Mouse (Mus musculus) hindbrain, embryonic 16.5 days (tissue): Measurements from ENCODE around the gene Gm3149. TPM values are rescaled to one million over a fixed set of nuclear protein-coding genes. Genes with fewer than 3 reads are reported as not detected.
"Not testable (repeated sequence)": the region's sequence is repeated elsewhere in the genome, so short reads cannot be mapped to it uniquely, and the experiment has no call there.

Experiments used
- ATAC-seq: fragments of 200-750 bp; cut with Nextera tagmentation; 2 replicates; pipeline ENCODE4 v1.8.0; 2017; ENCODE audit warnings: moderate TSS enrichment, moderate library complexity
- H3K27ac ChIP-seq: fragments of 300-500 bp; sonication (generic); 2 replicates; pipeline ENCODE4 v1.5.1; 2014; ENCODE audit warnings: low read depth, mild to moderate bottlenecking, control low read depth, low read length, moderate library complexity
- H3K27me3 ChIP-seq: fragments of 300-500 bp; sonication (generic); replicated peaks from 2 replicates; pipeline ENCODE4 v1.6.1; 2014; ENCODE audit warnings: low read length; ENCODE audit not compliant: control insufficient read depth, insufficient read depth
- H3K36me3 ChIP-seq: fragments of 300-500 bp; sonication (generic); 2 replicates; pipeline ENCODE4 v1.6.1; 2014; ENCODE audit warnings: mild to moderate bottlenecking, low read length, moderate library complexity, mixed read lengths; ENCODE audit not compliant: control insufficient read depth, insufficient read depth
- H3K4me1 ChIP-seq: fragments of 300-500 bp; sonication (generic); 2 replicates; pipeline ENCODE4 v1.6.1; 2014; ENCODE audit warnings: low read depth, low read length; ENCODE audit not compliant: control insufficient read depth, insufficient read depth
- H3K4me2 ChIP-seq: fragments of 300-500 bp; sonication (generic); 2 replicates; pipeline ENCODE4 v1.6.1; 2014; ENCODE audit warnings: mild to moderate bottlenecking, low read length, control low read depth, moderate library complexity
- H3K4me3 ChIP-seq: fragments of 300-500 bp; sonication (generic); 2 replicates; pipeline ENCODE4 v1.5.1; 2014; ENCODE audit warnings: mild to moderate bottlenecking, low read length, control low read depth, moderate library complexity
- H3K9ac ChIP-seq: fragments of 300-500 bp; sonication (generic); 2 replicates; pipeline ENCODE4 v1.6.1; 2014; ENCODE audit warnings: low read depth, mild to moderate bottlenecking, control low read depth, low read length, moderate library complexity
- H3K9me3 ChIP-seq: fragments of 300-500 bp; sonication (generic); 2 replicates; pipeline ENCODE4 v1.6.1; 2014; ENCODE audit warnings: mild to moderate bottlenecking, low read length, moderate library complexity; ENCODE audit not compliant: control insufficient read depth
- WGBS: fragments of 180-500 bp; shearing (Covaris S2); extraction: QIAGEN DNeasy Blood & Tissue Kit; methylation state at CpG from one replicate; pipeline ENCODE4 v1.1.7; 2014; 5-methylcytosine and 5-hydroxymethylcytosine counted together
- polyA plus RNA-seq: library from polyadenylated mRNA; unstranded; fragments of >200 nt; fragmentation: Nextera tagmentation; extraction: Ambion mirVana; gene quantifications from 2 replicates; pipeline ENCODE4 v1.2.1, GENCODE M21; 2015

Gm3149 gene
- polyA plus RNA-seq = not detected in 2 replicates

- H3K4me3 ChIP-seq, H3K9ac ChIP-seq, H3K36me3 ChIP-seq, ATAC-seq, H3K27me3 ChIP-seq, H3K4me1 ChIP-seq, H3K9me3 ChIP-seq, H3K4me2 ChIP-seq, H3K27ac ChIP-seq: not testable (repeated sequence)
- no CpG with 5 or more reads among the region's 1 CpGs for WGBS
Observed at GRCm38 (mm10) chr14:4316983-4317382, at the start of gene Gm3149. Gene Gm3149 (plus strand): TSS chr14:4317283.

GRCm38 (mm10) chr14:4269238-4269950, 47.7 kb upstream of the Gm3149 start:
- H3K4me3 ChIP-seq, ATAC-seq, H3K9me3 ChIP-seq, H3K4me2 ChIP-seq, H3K27me3 ChIP-seq, H3K27ac ChIP-seq, H3K9ac ChIP-seq, H3K4me1 ChIP-seq, H3K36me3 ChIP-seq: not testable (repeated sequence)
- 84% methylated on average over 2 of the region's 2 CpGs for WGBS

GRCm38 (mm10) chr14:4279828-4280227, 37.3 kb upstream of the Gm3149 start:
- WGBS = 91% methylated on average over 2 of the region's 3 CpGs
- not testable (repeated sequence) for H3K4me1 ChIP-seq, H3K27ac ChIP-seq, ATAC-seq, H3K9me3 ChIP-seq, H3K9ac ChIP-seq, H3K36me3 ChIP-seq, H3K4me3 ChIP-seq, H3K27me3 ChIP-seq, H3K4me2 ChIP-seq

GRCm38 (mm10) chr14:4334476-4335080, 17.5 kb downstream of the Gm3149 start, which contains the start of gene 2610042L04Rik:
Gene 2610042L04Rik (plus strand): TSS chr14:4334763.
- H3K4me2 ChIP-seq = peak within 1 kb of the TSS; percentile 60
- not testable (repeated sequence) for H3K4me1 ChIP-seq, H3K27ac ChIP-seq, ATAC-seq, H3K9me3 ChIP-seq, H3K36me3 ChIP-seq, H3K27me3 ChIP-seq
- H3K9ac ChIP-seq = peak within 1 kb of the TSS; percentile 67
- 4% methylated on average over 32 of the region's 48 CpGs for WGBS
- peak within 1 kb of the TSS; percentile 49 for H3K4me3 ChIP-seq

GRCm38 (mm10) chr14:4335506-4335905, 18.4 kb downstream of the Gm3149 start:
- H3K4me2 ChIP-seq, H3K27me3 ChIP-seq, ATAC-seq, H3K36me3 ChIP-seq, H3K9me3 ChIP-seq, H3K4me3 ChIP-seq, H3K9ac ChIP-seq, H3K4me1 ChIP-seq, H3K27ac ChIP-seq: not testable (repeated sequence)
- WGBS = 4% methylated on average over 7 of the region's 8 CpGs

GRCm38 (mm10) chr14:4368991-4369390, 51.9 kb downstream of the Gm3149 start:
- not testable (repeated sequence) for H3K4me3 ChIP-seq, H3K27ac ChIP-seq, H3K27me3 ChIP-seq, H3K9ac ChIP-seq, H3K9me3 ChIP-seq, H3K36me3 ChIP-seq, ATAC-seq, H3K4me1 ChIP-seq, H3K4me2 ChIP-seq
- 90% methylated on average over 3 of the region's 3 CpGs for WGBS

- H3K4me3 ChIP-seq, H3K9me3 ChIP-seq, H3K27me3 ChIP-seq, H3K4me1 ChIP-seq, H3K36me3 ChIP-seq, H3K4me2 ChIP-seq, H3K9ac ChIP-seq, H3K27ac ChIP-seq, ATAC-seq: not testable (repeated sequence)
- WGBS = 70% methylated on average over 3 of the region's 3 CpGs
Observed at GRCm38 (mm10) chr14:4369691-4370090, 52.6 kb downstream of the Gm3149 start.

Other genes starting within 250 kb of the Gm3149 start
- gene Gm3115, start 233.2 kb upstream of the Gm3149 start, polyA plus RNA-seq = not detected in 2 replicates
- gene Gm8108, start 206.8 kb upstream of the Gm3149 start, polyA plus RNA-seq = 4.3 and 6.0 TPM in 2 replicates
- gene Gm3127, start 152.3 kb upstream of the Gm3149 start, polyA plus RNA-seq = not detected in 2 replicates
- 9.4 and 11.4 TPM in 2 replicates for gene Gm2974, start 134.7 kb upstream of the Gm3149 start, polyA plus RNA-seq
- gene Gm3138, start 67.7 kb upstream of the Gm3149 start, polyA plus RNA-seq = not detected in 2 replicates
- gene 2610042L04Rik, start 17.5 kb downstream of the Gm3149 start, polyA plus RNA-seq = 7.8 and 7.9 TPM in 2 replicates
- not detected in 2 replicates for gene Gm3159, start 80.2 kb downstream of the Gm3149 start, polyA plus RNA-seq
- gene Gm3164, start 98.2 kb downstream of the Gm3149 start, polyA plus RNA-seq = 6.0 and 7.4 TPM in 2 replicates
- gene Gm3173, start 113.7 kb downstream of the Gm3149 start, polyA plus RNA-seq = 1.4 and 3.6 TPM in 2 replicates
- not detected in 2 replicates for gene Gm3182, start 164.5 kb downstream of the Gm3149 start, polyA plus RNA-seq
- gene Gm3047, start 238.1 kb downstream of the Gm3149 start, polyA plus RNA-seq = not detected in 2 replicates